Mouse (Mus musculus) retina, postnatal 7 days (tissue): ENCODE data around the gene Dnajb5.

Experiments used
- DNase-seq: peaks from one replicate; pipeline ENCODE4 v3.0.0-alpha.2; 2012; ENCODE audit warnings: low read depth, low spot score

Gene Dnajb5

GRCm38 (mm10) chr4:42949676-42950051 is at the start of gene Dnajb5:
Dnajb5 (plus strand) TSS chr4:42949814.
- DNase-seq = peak; percentile 91

GRCm38 (mm10) chr4:42900878-42901277 is 48.7 kb upstream of the Dnajb5 start:
- no peak for DNase-seq

- no peak for DNase-seq
These were observed 47.4 kb upstream of the Dnajb5 start for GRCm38 (mm10) chr4:42902174-42902573.

- no peak for DNase-seq
These were observed 46.9 kb upstream of the Dnajb5 start for GRCm38 (mm10) chr4:42902730-42903129.

- DNase-seq = no peak
These were observed 45.7 kb upstream of the Dnajb5 start for GRCm38 (mm10) chr4:42903942-42904341.

GRCm38 (mm10) chr4:42904523-42904922 is 45.1 kb upstream of the Dnajb5 start:
- DNase-seq = no peak

GRCm38 (mm10) chr4:42904966-42905365 is 44.6 kb upstream of the Dnajb5 start:
- no peak for DNase-seq

- DNase-seq = no peak
These were observed 36.2 kb upstream of the Dnajb5 start for GRCm38 (mm10) chr4:42913391-42913790.

GRCm38 (mm10) chr4:42915311-42915710 is 34.3 kb upstream of the Dnajb5 start:
- DNase-seq = no peak

GRCm38 (mm10) chr4:42915966-42916365 is 33.6 kb upstream of the Dnajb5 start:
- DNase-seq = no peak

GRCm38 (mm10) chr4:42916617-42917401 is 32.8 kb upstream of the Dnajb5 start, which contains the start of gene Phf24:
Phf24 (plus strand) TSS chr4:42916660.
- peak; percentile 51 for DNase-seq

- no peak for DNase-seq
These were observed 32.2 kb upstream of the Dnajb5 start for GRCm38 (mm10) chr4:42917402-42917774.

- DNase-seq = no peak
These were observed 28.9 kb upstream of the Dnajb5 start for GRCm38 (mm10) chr4:42920726-42921125.

GRCm38 (mm10) chr4:42921536-42921935 is 28.1 kb upstream of the Dnajb5 start:
- no peak for DNase-seq

- DNase-seq = no peak
These were observed 27.6 kb upstream of the Dnajb5 start for GRCm38 (mm10) chr4:42922056-42922455.

- no peak for DNase-seq
These were observed 27.2 kb upstream of the Dnajb5 start for GRCm38 (mm10) chr4:42922461-42922860.

- no peak for DNase-seq
These were observed 25.4 kb upstream of the Dnajb5 start for GRCm38 (mm10) chr4:42924095-42924710.

- no peak for DNase-seq
These were observed 21.4 kb upstream of the Dnajb5 start for GRCm38 (mm10) chr4:42928209-42928608.

GRCm38 (mm10) chr4:42928952-42929351 is 20.7 kb upstream of the Dnajb5 start:
- no peak for DNase-seq

GRCm38 (mm10) chr4:42932229-42932969 is 17.2 kb upstream of the Dnajb5 start:
- DNase-seq = no peak

GRCm38 (mm10) chr4:42933630-42934029 is 16.0 kb upstream of the Dnajb5 start:
- no peak for DNase-seq

- DNase-seq = no peak
These were observed 8.2 kb upstream of the Dnajb5 start for GRCm38 (mm10) chr4:42941396-42941795.

- DNase-seq = no peak
These were observed 6.3 kb upstream of the Dnajb5 start for GRCm38 (mm10) chr4:42943341-42943740.
